Mouse (Mus musculus): ENCODE data around the gene Sfta2.

The Sfta2 gene

DNA sequence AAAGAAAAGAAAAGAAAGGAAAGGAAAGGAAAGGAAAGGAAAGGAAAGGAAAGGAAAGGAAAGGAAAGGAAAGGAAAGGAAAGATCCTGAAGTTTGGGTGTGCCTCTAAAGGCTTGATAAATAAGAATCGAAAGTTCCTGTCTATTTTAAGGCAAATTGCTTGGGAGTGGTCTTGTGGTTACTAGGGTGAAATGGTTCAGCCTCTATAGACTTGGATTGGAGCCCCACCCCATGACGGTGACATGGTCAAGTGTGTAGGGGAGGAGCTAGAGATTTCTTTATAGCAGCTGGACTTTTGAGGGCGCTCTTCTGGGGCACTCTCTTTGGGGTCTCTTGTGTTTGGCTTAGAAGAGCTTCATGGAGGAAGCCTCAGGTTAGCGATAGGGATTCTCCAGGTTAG lies 7.6 kb upstream of the Sfta2 start:
- DNase-seq = no peak

DNA sequence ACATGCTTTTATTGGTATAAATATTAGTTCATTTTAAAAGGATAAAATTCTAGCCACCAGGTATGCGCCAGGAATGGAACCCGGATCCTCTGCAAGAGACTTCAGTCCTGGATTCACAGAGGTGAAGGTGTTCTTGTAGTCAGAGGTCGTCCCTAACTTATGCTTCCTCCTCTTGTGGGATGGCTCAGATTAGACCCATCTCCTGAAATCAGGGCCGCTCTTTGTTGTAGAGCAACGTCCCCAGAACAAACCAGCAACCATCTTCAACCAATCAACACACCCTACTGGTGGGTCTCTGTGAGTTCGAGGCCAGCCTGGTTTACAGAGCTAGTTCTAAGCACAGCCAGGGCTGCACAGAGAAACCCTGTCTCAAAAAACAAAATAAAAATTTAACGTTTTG lies 6.9 kb upstream of the Sfta2 start:
- DNase-seq = no peak

DNA sequence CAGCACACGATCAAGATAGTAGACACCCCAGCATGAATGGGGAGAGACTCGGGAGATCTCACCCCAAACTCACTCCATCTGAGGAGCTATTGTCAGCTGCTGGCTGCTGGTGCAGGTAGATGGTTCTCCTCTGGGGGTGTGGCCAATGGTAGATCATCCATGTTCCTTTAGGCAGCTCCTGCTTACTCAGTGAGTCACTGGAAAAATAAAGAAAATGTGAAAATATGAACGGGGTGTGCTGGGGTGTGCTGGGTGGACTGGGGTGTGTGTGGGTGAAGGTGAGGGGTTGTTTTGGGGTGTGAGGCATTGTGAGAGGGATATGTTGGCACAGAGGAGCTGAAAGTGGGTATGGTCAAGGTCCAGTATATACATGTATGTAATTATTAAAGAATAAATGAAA lies 4.0 kb upstream of the Sfta2 start:
- no peak for DNase-seq

DNA sequence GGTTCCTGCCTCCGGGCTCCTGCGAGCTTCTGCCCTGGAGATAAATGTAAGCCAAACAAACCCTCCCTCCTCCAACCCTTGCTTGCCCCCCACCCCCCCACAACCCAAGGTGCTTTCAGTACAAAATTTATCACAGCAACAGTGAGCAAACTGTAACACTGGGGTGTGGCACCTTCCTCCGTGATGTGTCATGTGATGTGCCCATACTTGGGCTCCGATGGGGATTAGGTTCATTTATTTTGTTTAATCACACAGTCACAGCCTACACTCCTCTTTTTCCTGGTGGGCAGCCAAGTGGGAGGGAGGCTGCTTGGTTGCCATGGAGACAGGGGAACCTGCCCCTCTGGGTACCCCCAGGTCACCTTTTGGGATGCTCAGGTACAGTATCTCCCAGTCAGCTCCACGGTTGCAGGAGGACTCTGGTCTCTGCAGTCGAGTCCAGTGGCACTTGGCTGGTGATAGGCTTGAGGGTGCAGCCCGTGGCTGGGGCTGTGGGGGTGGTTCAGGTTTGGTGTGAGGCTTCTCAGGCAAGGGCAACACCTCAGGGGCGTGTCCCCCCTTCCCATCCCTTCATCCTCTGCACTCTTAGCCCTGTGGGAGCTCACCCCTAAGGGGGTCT lies 496 bp downstream of the Sfta2 start:
- DNase-seq = no peak

DNA sequence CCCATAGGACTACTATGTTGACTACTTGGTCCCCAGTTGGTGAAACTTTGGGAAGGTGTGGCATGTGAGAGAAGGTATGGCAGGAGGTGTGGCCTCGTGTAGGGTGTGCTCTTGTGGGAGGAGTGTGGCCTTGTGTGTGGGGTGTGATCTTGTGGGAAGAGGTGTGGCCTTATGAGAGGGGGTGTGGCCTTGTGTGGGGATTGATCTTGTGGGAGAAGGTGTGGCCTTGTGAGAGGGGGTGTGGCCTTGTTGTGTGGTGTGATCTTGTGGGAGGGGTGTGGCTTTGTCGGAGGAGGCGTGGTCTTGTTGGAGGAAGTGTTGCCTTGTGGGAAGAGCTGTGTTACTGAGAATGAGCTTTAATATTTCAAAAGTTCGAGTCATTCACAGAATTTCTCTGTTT lies 15.8 kb downstream of the Sfta2 start:
- DNase-seq = no peak

DNA sequence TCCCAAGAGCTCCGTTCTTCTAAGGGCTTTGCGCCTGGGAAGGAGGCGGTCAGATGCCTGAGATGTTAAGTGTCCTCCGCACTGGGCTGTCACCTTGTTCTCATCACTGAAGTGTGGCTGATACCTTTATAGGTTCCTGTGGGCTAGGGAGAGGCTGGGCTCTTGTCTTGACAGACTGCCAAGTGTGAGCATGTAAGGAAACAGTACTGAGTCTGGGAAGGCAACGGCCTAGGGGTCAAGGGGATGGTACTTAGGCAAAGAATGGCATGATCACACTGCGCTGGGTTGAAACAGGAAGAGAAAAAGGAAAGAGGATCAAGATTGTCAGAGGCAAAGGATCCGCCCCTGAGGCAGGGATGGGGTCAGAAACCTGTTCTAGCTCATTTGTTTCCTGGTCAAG lies 25.2 kb downstream of the Sfta2 start, which contains the start of gene Gm9573:
TSS of gene Gm9573 (minus strand) at position 101 of the 400 bp plus-strand sequence.
- no peak for DNase-seq

DNA sequence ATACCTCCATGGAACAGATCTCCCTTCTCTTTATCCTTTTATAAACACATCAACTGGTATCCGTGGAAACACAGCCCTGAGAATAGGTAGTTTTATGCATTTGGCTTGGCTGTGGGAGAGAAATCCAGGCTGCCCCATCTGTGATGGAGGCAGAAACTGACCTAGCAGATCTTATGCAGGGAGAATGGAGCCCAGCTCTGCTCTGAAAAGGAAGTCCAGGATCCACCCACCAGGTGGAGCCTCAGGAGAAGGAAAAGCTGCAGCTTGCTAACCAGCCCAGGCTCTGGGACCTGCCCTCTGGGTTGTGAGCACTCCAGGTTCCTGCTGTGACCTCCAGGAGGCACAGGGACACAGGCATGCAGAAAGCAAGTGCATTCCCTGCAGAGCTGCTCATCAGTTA lies 32.6 kb downstream of the Sfta2 start:
- DNase-seq = peak; percentile 56 to 77

DNA sequence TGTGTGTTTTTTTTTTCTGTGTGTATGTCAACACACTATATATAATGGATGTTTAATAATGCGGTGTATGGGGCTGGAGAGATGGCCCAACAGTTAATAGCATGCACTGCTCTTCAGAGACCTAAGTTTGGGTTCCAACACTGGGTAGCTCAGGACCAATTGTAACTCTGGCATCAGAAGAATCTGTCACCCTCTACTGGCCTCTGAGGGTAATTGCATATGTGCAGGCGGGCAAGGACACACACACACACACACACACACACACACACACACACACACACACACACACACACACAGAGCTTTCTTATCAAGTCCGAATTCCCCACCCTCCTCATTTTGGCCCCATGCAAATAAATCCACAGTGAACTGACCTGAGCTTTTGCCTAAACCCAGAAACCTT lies 33.9 kb downstream of the Sfta2 start:
- no peak for DNase-seq

DNA sequence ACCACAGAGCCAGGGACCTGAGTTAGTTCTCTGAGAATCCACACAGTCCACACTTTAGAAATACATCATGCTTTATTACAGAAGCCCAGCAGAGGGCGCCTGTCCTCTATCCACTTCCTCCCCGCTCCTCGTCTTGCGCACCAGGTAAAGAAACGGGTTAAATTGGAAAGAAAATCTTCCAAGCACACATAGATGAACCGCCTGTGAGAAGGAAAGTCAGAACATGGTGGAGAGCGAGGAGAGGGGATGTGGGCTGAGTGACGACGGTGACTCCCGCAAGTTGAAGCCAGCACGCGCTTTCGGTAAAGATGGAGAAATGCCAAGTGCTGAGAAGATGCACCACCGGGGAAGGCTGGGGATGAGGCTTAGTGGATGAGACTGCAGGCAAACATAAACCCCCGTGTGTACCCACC lies 34.4 kb downstream of the Sfta2 start:
- DNase-seq = peak; percentile 61 to 84

DNA sequence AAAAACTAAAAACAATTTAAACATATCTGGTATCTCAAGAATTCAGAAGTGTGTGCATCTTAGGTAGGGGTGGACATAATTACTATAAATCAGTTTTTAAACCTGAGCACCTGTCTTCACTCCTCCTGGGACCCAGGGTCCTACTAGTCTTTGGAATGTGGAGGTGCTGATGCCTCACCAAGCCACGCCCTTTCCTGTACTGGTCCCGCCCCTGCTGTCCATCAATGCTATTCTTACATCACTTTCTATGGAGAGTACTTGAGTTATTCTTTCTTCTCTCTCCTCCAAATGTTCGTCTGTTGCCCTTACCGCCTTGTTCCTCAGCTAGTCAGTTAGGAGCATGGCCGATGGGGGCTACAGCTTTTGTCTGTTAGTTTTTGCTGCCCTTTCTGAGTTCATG lies 35.0 kb downstream of the Sfta2 start:
- DNase-seq = peak in 1 of 2 experiments; percentile 43

DNA sequence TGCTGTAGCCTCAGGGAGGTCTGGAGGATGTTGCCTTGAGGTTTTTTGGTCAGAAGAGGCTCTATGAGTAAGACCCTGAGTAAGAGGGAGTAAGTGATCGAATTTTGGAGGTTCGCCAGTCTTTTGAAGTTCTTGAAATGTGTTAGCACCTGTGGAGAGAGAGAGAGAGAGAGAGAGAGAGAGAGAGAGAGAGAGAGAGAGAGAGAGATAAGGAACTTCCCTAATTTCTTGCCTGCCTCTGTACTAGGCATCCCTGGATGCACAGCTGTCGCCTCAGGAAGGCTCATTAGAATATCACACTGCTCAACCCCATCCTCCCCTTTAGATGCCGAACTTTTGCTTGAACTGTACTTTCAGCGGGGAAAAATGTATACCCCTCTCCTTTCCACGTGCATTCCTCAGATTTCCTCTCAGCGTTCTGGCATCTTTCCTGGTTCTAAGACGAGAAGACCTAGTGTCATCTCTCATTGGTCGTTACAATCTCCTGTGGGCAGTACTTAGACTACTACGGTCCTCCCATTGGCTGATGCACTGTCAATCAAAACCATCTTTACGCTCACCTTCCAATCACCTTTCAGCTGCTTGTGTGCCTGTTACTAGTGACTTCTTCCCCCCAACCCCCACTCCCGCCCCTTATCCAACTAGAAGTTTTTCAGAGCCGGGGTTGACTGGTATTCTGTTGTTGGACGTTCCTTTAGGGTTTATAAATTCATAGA lies 37.3 kb downstream of the Sfta2 start:
- DNase-seq = peak; percentile 60 to 74

DNA sequence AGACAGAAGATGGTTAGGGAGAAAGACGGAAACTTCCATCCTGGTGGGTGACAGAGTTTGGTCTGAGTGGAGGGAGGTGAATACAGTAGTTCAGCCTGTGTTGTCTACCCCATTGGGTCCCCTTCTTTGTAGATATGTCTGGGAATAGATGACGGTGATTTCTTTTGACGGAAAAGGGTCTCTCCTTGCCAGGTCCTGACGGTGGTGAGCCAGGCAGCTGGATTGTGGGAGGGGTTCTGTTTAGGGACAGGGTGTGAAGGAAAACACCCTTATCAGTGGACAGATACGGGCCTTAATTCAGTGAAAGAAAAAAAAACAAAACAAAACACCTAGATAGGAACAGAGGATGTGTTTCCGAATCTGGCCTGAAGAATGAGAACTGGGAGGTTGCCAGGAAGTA lies 38.0 kb downstream of the Sfta2 start:
- DNase-seq = no peak

DNA sequence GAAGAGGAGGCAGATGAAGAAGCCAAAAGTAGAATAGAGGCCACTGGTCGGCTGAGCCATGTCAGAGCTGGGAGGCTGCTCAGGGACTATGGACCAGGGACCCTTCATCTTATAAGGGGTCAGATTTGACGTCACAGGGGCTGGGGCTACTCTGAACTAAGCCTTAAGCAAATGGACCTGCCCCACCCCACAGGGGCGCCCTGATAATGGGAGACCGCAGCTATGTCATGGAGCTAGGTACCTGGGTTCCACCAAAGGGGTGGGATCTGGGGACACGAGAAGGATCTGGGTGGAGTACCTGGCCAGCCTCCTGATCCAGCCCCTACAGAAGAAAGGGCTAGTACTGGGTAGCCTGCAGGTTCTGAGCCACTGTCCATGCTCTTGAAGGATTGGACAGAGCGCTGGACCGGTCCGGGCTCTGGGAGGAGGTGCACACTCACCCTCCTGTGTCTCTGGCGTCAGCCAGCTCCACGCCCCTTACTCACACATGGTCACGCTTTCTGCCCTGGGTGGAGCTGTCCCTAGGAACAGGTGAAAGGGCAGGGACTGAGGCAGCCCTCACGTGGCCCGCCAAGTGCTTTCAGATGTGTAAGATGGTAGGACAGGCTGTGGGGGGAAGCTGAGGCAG lies 42.4 kb downstream of the Sfta2 start, which contains the start of gene Mucl3:
TSS of gene Mucl3 (minus strand) at position 87 of the 628 bp plus-strand sequence.
- peak in 1 of 2 experiments; percentile 53 for DNase-seq

DNA sequence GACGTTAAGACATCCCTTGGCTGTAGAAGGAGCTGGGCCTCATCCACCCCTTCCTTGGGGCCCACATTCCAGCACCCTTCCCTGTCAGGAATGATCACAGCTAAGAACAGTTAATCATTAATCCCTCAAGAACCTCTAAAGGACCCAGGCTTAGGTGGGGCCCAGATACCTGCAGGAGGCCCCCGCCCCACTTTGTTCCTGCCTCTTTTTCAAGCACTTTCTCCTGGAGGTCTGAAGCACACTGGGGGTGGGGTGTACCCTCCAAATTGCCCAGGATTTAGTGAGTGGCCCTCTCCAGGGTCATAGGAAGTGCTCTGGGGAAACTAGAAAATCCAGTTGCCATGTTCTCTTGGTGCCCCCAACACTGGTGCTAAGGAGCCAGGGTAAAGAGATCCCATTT lies 48.1 kb downstream of the Sfta2 start:
- peak in 1 of 2 experiments; percentile 71 for DNase-seq

DNA sequence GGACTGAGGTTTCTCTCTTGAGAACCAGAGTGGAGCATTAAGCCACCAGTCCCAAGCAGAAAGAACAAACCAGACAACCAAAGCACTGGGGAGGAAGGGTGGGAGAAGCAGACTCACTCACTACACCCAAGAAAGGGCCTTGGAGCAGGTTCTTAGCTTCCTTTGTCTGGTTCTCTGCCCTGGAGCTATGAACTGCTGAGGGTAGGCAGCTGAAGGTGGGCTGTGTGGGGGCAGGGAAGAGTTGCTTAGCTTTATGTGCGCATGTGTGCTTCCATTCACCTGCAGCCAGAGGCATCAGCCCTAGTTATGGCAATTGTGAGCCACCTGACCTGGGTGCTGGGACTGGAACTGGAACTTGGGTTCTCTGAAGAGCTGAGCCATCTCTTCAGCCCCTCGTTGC lies 51.7 kb downstream of the Sfta2 start:
- DNase-seq = no peak

DNA sequence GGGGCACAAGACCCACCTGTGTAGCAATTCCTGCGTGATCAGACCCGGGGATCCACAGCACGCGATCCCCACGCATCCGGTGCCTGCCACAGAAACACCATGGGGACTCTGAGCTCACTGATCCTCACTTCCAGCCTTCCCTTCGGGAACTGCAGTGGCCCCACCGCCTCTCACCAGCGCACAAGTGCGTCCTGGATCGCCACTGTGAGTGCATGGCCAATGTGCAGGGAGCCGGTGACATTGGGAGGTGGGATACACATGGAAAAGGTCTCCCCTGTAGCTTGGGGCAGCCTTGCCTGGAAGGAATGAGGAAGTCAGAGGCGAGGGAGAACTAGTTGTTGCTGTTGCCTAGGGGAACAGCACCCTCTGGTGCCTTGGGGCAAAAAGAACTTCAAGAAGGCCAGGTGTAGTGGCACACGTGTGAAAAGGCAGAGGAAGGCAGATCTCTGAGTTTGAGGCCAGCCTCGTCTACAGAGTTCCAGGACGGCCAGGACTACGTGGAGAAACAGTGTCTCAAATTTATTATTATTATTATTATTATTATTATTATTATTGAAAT lies 64.7 kb downstream of the Sfta2 start:
- peak; percentile 45 to 74 for DNase-seq

DNA sequence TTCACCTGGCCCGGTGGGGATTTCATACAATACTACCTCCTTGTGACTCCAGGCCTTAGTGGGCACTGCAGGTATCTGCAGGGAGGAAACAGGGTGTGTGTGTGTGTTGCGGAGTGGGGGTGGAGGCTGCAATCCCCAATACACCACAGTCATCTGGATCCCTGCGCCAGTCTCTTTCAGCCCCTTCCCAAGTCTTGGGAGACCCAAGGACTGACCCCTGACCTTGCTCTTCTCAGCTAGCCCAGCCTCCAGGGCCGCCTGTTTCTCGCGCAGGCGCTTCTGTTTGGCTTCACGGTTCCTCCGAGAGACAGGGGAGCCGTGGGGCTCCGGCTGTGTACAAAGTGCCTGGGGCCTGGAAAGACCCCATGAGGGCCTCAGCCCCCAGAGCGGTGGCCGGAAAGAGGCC lies 65.5 kb downstream of the Sfta2 start:
- DNase-seq = peak in 1 of 2 experiments; percentile 55

DNA sequence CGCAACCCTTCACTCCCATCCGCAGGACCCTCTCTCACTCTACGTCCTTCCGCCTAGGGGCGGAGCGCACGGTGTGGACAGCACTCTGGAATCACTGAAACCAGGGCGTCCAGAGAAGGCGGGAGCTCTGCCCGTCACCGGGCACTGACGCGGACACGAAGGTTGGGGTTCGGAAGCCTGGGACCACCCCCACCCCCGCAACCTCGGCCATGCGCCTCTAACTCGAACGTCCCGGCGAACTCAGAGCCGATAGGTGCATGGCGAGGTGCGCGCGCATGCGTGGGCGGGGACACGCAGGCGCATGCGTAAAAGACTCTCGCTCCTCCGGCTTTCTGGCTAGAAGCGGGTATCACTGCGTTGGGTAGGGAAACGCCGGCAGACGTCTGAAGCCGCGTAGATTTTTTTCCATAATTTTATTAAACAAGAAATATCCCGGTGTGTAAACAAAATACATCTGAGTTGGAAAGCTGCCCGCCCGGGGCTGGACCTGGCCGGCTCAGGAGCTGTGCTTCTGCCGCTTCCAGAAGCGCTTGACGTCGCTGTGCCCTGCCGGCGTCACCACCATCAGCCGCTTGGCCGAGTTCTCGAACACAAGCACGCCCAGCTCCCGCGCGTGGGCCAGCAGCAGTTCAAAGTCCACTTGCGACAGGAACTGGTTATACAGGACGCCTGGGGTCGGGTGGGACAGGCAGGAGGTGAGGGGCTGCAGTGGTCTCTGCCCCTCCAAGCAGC lies 66.2 kb downstream of the Sfta2 start, which contains the start of gene Vars2:
TSS of gene Vars2 (minus strand) at position 259 of the 732 bp plus-strand sequence.
- peak; percentile 97 for DNase-seq

DNA sequence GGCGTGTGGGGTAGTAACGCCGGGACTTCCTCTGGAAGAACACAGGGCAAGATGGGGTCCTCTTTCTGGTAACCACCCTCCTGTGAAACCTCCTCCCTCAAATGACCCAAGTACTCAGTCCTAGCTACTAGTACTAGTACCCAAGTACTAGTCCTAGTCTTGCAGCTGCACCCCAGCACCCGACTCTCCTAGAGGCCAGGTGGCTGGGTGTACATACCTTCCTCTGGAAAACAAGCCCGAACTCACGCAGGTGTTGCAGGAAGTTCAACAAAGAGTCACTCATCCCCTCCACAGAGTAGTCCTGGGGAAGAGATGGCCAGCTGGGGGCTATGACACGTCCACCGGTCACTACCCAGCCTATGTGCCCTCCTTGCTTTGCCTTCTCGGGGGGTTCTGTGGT lies 68.4 kb downstream of the Sfta2 start:
- no peak for DNase-seq

DNA sequence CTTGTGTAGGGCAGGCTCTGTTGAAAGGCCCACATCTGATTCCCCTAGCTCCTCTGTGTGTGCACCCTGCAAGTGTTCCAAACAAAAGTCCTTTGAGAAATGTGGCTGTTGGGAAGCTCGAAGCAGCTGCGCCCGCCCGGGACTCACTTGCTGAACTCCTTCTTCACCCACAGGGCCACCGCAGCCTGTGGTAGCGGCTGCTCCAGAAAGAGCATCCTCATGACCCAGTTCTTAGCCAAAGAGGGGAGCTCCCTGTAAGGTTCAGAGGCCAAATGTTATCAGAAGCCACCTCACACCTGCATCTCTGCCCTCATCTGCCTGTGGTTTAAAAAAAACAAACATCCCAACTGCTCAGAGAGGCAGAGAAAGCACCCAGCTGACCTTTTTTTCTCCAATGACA lies 70.5 kb downstream of the Sfta2 start:
- DNase-seq = no peak

DNA sequence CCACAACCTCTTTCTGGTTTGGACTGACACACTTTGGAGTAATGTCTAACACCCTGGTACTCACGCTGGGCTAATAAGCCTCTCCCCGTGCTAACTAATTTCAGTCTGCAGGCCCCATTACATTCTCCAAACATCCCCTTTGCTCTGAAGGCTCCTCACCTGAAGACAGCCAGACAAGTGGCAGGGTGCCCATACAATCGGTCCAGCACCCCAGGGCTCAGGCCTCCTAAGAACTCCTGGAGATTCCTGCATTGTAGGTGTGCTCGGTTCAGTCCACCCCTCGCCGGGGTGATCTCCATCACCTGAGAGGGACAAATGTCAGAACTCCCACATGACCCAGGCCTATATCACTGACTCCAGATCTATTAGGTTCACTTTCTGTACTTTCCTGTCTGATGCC lies 71.2 kb downstream of the Sfta2 start:
- DNase-seq = peak in 1 of 2 experiments; percentile 29

DNA sequence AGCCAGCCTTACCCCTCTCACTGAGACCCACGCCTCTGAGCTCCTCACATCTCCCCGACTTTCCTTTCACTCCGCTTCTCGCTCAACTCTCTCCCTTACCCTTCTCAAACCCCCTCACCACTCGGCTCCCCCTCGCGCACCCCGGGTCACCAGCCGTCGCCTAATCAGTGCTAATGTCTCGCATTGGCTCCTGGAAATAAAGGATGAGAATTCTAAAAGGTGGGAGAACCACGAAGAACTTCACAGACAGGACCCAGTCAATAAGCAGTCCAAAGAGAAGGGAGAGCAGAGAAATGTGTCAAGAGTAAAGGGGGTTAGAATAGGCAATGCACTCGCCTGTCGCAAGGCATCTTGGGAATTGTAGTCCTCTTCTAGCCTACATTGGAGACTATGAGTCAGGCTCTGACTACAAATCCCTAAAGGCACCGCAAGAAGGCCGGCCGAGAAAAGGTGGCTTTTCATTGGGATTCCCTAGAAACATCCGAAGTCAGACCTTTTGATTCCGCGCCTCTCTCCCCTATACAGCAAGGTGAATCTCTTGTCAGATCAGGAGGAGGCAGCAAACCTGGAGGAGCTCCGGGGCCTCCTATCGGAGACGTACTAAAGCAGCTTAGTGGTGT lies 72.2 kb downstream of the Sfta2 start, which contains the start of gene Gtf2h4:
TSS of gene Gtf2h4 (minus strand) at position 324 of the 620 bp plus-strand sequence.
- DNase-seq = peak; percentile 93 to 96

Data from kidney, postnatal 25 days (tissue).